Mouse (Mus musculus): ENCODE measurements around the gene Acat2. TPM values are rescaled to one million over a fixed set of nuclear protein-coding genes. Genes with fewer than 3 reads are reported as not detected.
A peak's percentile ranks its signal among the peaks of the same experiment; 100 is the strongest.

Gene Acat2
- total and polyA plus RNA-seq, 3 experiments = 48.6 to 128 (median 58.6) TPM

DNA sequence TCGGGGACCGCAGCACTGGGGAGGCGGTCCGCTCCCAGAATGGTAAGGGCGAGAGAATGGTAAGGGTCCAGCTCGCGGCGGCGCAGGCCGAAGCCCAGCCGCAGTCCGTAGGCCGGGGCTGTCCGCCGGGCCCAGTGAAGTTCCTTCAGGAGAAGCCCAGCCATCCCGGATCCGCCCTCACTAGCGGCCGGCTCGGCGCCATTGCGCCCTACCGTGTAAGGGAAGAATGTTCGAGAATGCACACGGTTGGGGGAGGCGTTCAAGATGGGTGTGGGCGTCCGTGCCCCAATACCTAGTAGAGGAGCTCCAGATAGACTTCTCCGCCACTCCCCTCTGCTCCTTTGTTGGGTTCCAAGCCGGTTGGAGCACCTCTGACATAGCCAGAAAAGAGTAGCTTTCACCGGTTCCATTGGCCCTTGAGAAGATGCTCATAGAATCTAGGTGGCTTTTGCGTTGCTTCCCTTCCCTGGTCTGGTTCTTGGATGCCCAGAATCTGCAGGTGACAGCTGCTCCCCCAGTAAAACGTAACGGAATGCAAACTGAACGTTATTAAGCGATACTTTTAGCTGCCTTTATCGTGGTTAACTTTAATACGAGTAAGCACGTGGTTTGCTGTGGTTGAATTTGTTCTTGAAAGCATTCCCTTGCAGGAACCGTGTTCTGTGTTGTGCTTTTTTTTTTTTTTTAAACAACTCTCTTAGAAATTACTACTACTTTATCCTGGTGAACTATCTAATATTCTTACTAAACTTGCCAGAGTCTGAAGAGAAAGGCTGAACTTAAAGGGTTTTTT is 43.8 kb downstream of the Acat2 start:
- DNase-seq (ENCODE audit: extremely low read depth) = peak; percentile 41
- dilution Hi-C loops (cut with MboI; ENCODE audit: extremely low pct_ligation_motif_present, extremely low pct_unique_long_range_greater_than_20kb, low sequenced_read_pairs) = no loop called here

DNA sequence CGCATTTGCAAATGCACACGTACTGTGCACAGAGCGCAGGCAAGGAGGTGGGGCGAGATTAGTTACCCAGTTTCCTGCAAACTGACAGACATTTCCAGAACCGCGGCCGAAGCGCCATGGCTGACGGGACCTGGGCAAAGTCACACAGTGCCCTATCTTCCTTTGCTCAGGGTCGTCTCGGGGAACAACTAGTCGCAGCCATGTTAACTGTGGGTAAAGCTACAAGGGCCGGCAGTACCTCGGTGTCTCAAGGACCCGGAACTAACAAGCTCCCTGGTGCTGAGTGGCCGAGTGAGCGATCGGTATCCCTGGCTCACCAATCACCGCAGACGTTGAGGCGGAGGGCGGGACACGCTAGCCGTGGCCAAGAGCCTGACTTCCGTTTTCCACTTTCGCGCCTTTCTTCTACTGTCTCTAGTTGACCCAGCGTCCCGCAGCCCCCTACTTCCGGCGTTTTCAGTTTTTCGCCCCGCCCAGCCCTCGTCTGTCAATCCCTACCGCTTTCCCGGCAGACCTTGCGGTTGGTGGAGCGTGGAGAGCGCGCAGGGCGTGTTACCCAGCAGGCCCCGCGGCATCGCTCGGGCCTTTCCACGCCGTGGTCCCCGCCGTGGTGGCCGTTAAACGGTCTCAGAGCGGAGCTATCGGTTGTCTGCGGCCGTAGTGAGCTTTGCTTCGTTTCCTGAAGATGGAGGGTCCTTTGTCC is 44.5 kb downstream of the Acat2 start, which contains the start of gene Mrpl18:
Gene Mrpl18, minus strand, starts transcription at position 465 of the 703 bp plus-strand sequence.
- peaks cover 59% of the 10 kb centered on the region for H3K79me2 ChIP-seq (replicated peaks; ENCODE audit: control insufficient read depth, extremely low read depth, insufficient read depth, poor library complexity, severe bottlenecking)
- in situ Hi-C loops (cut with MboI; ENCODE audit: low pct_ligation_motif_present, low pct_unique_long_range_greater_than_20kb, low sequenced_read_pairs) = loop anchor here (5.0 kb wide), 1 partner anchor 34 kb away; no protein-coding TSS in a partner anchor
- H3K9ac ChIP-seq (ENCODE audit: insufficient read depth, low read depth) = peak within 1 kb of the TSS; percentile 92
- dilution Hi-C loops (cut with MboI; ENCODE audit: extremely low pct_ligation_motif_present, extremely low pct_unique_long_range_greater_than_20kb, low sequenced_read_pairs) = no loop called here
- H3K4me3 ChIP-seq (replicated peaks in 1 of 3; ENCODE audit: low read depth in 2 of 3, low read length in 2 of 3, poor library complexity in 1 of 3) = peak within 1 kb of the TSS; percentile 90 to 98 (median 94)
- peak within 1 kb of the TSS; percentile 72 for H3K27ac ChIP-seq (ENCODE audit: insufficient read depth, low read depth)
- peak within 1 kb of the TSS; percentile 80 for H3K4me2 ChIP-seq (ENCODE audit: insufficient read depth, low read depth, poor library complexity, severe bottlenecking)
- H3K36me3 ChIP-seq (replicated peaks in 1 of 2; ENCODE audit: control insufficient read depth in 1 of 2, insufficient read depth in 1 of 2, low read length in 1 of 2) = peaks cover 38 to 57% of the 10 kb centered on the region in 2 experiments
- H3K27me3 ChIP-seq (replicated peaks) = no peaks in the 10 kb centered on the region
- H3K4me1 ChIP-seq (ENCODE audit: control insufficient read depth in 1 of 2, insufficient read depth in 2 of 2) = peaks cover 3 to 47% of the 10 kb centered on the region in 2 experiments; a peak in 3 of 4 replicates
- DNase-seq (ENCODE audit: extremely low read depth) = peak; percentile 99
- H3K9me3 ChIP-seq (replicated peaks; ENCODE audit: low read length) = no peaks in the 10 kb centered on the region
- TF ChIP-seq POLR2AphosphoS2 (IDR thresholded peaks at IDR 0.05; ENCODE audit: low read depth, low read length) (peak; percentile 78; the same call in 1 of the 2 replicates), ZMIZ1 (IDR thresholded peaks at IDR 0.05; ENCODE audit: low read depth, low read length) (peak; percentile 93), MXI1 (IDR thresholded peaks at IDR 0.05; ENCODE audit: low read depth, low read length) (peak; percentile 94), JUND (conservative IDR thresholded peaks at IDR 0.05; ENCODE audit: low read depth, low read length) (no peak), HCFC1 (IDR thresholded peaks at IDR 0.05; ENCODE audit: low read depth, low read length) (peak; percentile 88), JUN (IDR thresholded peaks at IDR 0.05; ENCODE audit: insufficient read depth, low read depth, low read length) (no peak), USF2 (conservative IDR thresholded peaks at IDR 0.05; ENCODE audit: low read depth, low read length) (no peak), EP300 (IDR thresholded peaks at IDR 0.05; ENCODE audit: low read length) (no peak), IRF4 (IDR thresholded peaks at IDR 0.05; ENCODE audit: low read depth, low read length) (peak; percentile 17; the same call in 1 of the 2 replicates), MAFK (IDR thresholded peaks at IDR 0.05; ENCODE audit: insufficient replicate concordance, low read length) (no peak), TCF12 (IDR thresholded peaks at IDR 0.05; ENCODE audit: low read depth, low read length) (peak; percentile 40), PAX5 (IDR thresholded peaks at IDR 0.05; ENCODE audit: low read length) (no peak), KAT2A (IDR thresholded peaks at IDR 0.05; ENCODE audit: insufficient replicate concordance, low read length) (peak; percentile 89; the same call in 1 of the 2 replicates), POLR2A (IDR thresholded peaks at IDR 0.05; ENCODE audit: low read depth, low read length) (peak; percentile 95), MYC (IDR thresholded peaks at IDR 0.05; ENCODE audit: low read depth, low read length) (peak; percentile 61; the same call in 1 of the 2 replicates)

More for the DNA sequence above, 43.8 kb downstream of the Acat2 start:
- H3K4me1 ChIP-seq (ENCODE audit: control insufficient read depth in 1 of 2, insufficient read depth in 2 of 2) = peaks cover 3 to 51% of the 10 kb centered on the region in 2 experiments; a peak in 3 of 4 replicates
- H3K27me3 ChIP-seq (replicated peaks) = no peaks in the 10 kb centered on the region
- in situ Hi-C loops (cut with MboI; ENCODE audit: low pct_ligation_motif_present, low pct_unique_long_range_greater_than_20kb, low sequenced_read_pairs) = loop anchor here (5.0 kb wide), 1 partner anchor 34 kb away; no protein-coding TSS in a partner anchor
- peaks cover 39 to 59% of the 10 kb centered on the region in 2 experiments for H3K36me3 ChIP-seq (replicated peaks in 1 of 2; ENCODE audit: control insufficient read depth in 1 of 2, insufficient read depth in 1 of 2, low read length in 1 of 2)
- TF ChIP-seq POLR2AphosphoS2 (IDR thresholded peaks at IDR 0.05; ENCODE audit: low read depth, low read length) (peak; percentile 9; the same call in 1 of the 2 replicates), JUN (IDR thresholded peaks at IDR 0.05; ENCODE audit: insufficient read depth, low read depth, low read length) (no peak), NRF1 (IDR thresholded peaks at IDR 0.05; ENCODE audit: low read depth, low read length) (no peak), MAX (IDR thresholded peaks at IDR 0.05; ENCODE audit: low read length) (peak; percentile 93), POLR2A (IDR thresholded peaks at IDR 0.05; ENCODE audit: low read depth, low read length) (no peak; the same call in 1 of the 2 replicates), ELF1 (IDR thresholded peaks at IDR 0.05; ENCODE audit: low read depth, low read length) (no peak), MAZ (IDR thresholded peaks at IDR 0.05; ENCODE audit: low read depth, low read length) (no peak), MXI1 (IDR thresholded peaks at IDR 0.05; ENCODE audit: low read depth, low read length) (peak; percentile 74), RAD21 (IDR thresholded peaks at IDR 0.05; ENCODE audit: low read depth, low read length) (no peak), SMC3 (IDR thresholded peaks at IDR 0.05; ENCODE audit: low read depth, low read length) (no peak), PAX5 (IDR thresholded peaks at IDR 0.05; ENCODE audit: low read length) (no peak), IRF4 (IDR thresholded peaks at IDR 0.05; ENCODE audit: low read depth, low read length) (no peak), CHD2 (IDR thresholded peaks at IDR 0.05; ENCODE audit: low read length) (no peak), GABPA (IDR thresholded peaks at IDR 0.05; ENCODE audit: insufficient replicate concordance, low read depth, low read length) (no peak), ETS1 (conservative IDR thresholded peaks at IDR 0.05; ENCODE audit: low read depth, low read length) (no peak), E2F4 (IDR thresholded peaks at IDR 0.05; ENCODE audit: insufficient replicate concordance, low read depth, low read length) (no peak), BHLHE40 (IDR thresholded peaks at IDR 0.05; ENCODE audit: low read depth, low read length) (no peak), CHD1 (IDR thresholded peaks at IDR 0.05; ENCODE audit: low read depth, low read length) (peak; percentile 89), MAFK (IDR thresholded peaks at IDR 0.05; ENCODE audit: insufficient replicate concordance, low read length) (no peak), TCF12 (IDR thresholded peaks at IDR 0.05; ENCODE audit: low read depth, low read length) (no peak), USF1 (IDR thresholded peaks at IDR 0.05; ENCODE audit: low read depth, low read length) (no peak), ZC3H11A (IDR thresholded peaks at IDR 0.05; ENCODE audit: low read depth, low read length) (no peak), SIN3A (IDR thresholded peaks at IDR 0.05; ENCODE audit: low read length) (peak; percentile 44), ZKSCAN1 (IDR thresholded peaks at IDR 0.05; ENCODE audit: borderline replicate concordance, low read depth, low read length) (no peak), JUND (conservative IDR thresholded peaks at IDR 0.05; ENCODE audit: low read depth, low read length) (no peak), MYC (IDR thresholded peaks at IDR 0.05; ENCODE audit: low read depth, low read length) (peak; percentile 92), ZMIZ1 (IDR thresholded peaks at IDR 0.05; ENCODE audit: low read depth, low read length) (no peak), USF2 (conservative IDR thresholded peaks at IDR 0.05; ENCODE audit: low read depth, low read length) (no peak), MEF2A (IDR thresholded peaks at IDR 0.05; ENCODE audit: borderline replicate concordance, low read depth, low read length) (no peak; the same call in 1 of the 2 replicates), KAT2A (IDR thresholded peaks at IDR 0.05; ENCODE audit: insufficient replicate concordance, low read length) (no peak), UBTF (IDR thresholded peaks at IDR 0.05; ENCODE audit: low read depth, low read length) (no peak), EP300 (IDR thresholded peaks at IDR 0.05; ENCODE audit: low read length) (no peak), TBP (conservative IDR thresholded peaks at IDR 0.05; ENCODE audit: low read depth, low read length) (no peak), NELFE (IDR thresholded peaks at IDR 0.05; ENCODE audit: low read depth, low read length) (no peak), CTCF (conservative IDR thresholded peaks at IDR 0.05 in 1 of 2, IDR thresholded peaks at IDR 0.05 in 1 of 2; ENCODE audit: low read depth in 2 of 2, low read length in 2 of 2) (no peak), HCFC1 (IDR thresholded peaks at IDR 0.05; ENCODE audit: low read depth, low read length) (no peak), RCOR1 (conservative IDR thresholded peaks at IDR 0.05; ENCODE audit: low read depth, low read length) (no peak), ZNF384 (IDR thresholded peaks at IDR 0.05; ENCODE audit: low read depth, low read length) (no peak)
- H3K9me3 ChIP-seq (replicated peaks; ENCODE audit: low read length) = no peaks in the 10 kb centered on the region
- peak overlapping the region; percentile 42; the same call in 1 of the 2 replicates for H3K4me2 ChIP-seq (ENCODE audit: insufficient read depth, low read depth, poor library complexity, severe bottlenecking)
- H3K4me3 ChIP-seq (replicated peaks in 1 of 3; ENCODE audit: low read depth in 2 of 3, low read length in 2 of 3, poor library complexity in 1 of 3) = peak overlapping the region; percentile 78 to 94 (median 90)
- H3K27ac ChIP-seq (ENCODE audit: insufficient read depth, low read depth) = peak overlapping the region; percentile 72
- peak overlapping the region; percentile 92 for H3K9ac ChIP-seq (ENCODE audit: insufficient read depth, low read depth)
- H3K79me2 ChIP-seq (replicated peaks; ENCODE audit: control insufficient read depth, extremely low read depth, insufficient read depth, poor library complexity, severe bottlenecking) = peaks cover 59% of the 10 kb centered on the region

All from CH12.LX (cell line).